Mouse (Mus musculus) activated CD4-positive, CD25-positive, alpha-beta regulatory T cell, adult 4 months (primary cell): ENCODE results near the gene Lrrd1. TPM values are rescaled to one million over a fixed set of nuclear protein-coding genes. Genes with fewer than 3 reads are reported as not detected.

Experiments used
- polyA plus RNA-seq, 2 experiments: library from polyadenylated mRNA; unstranded; fragments of 100-300 nt; shearing (Covaris generic); gene quantifications; one replicate each; pipeline ENCODE4 v1.2.1; 2017

Lrrd1 gene
- polyA plus RNA-seq, 2 experiments from 2014 or later, result 0.20 TPM; not detected in 1

Other genes starting within 250 kb of the Lrrd1 start
- 10 to 100 TPM; 13.3 to 13.9 TPM for gene Pex1, start 249.1 kb upstream of the Lrrd1 start, polyA plus RNA-seq
- 10 to 100 TPM; 22.0 to 24.1 TPM for gene Rbm48, start 248.6 kb upstream of the Lrrd1 start, polyA plus RNA-seq
- gene Tmbim7, start 194.0 kb upstream of the Lrrd1 start, polyA plus RNA-seq, result under 1 TPM in 1 of 2 experiments, not detected in 1; 0.34 TPM
- gene Gatad1, start 188.0 kb upstream of the Lrrd1 start, polyA plus RNA-seq, result 10 to 100 TPM; 29.7 to 39.0 TPM
- 10 to 100 TPM; 13.8 to 22.9 TPM for gene Ankib1, start 42.2 kb upstream of the Lrrd1 start, polyA plus RNA-seq
- gene Krit1, start 42.0 kb upstream of the Lrrd1 start, polyA plus RNA-seq, result 100 to 1,000 TPM in 1 of 2 experiments, 10 to 100 TPM in 1; 91.1 to 118 TPM
- 10 to 100 TPM; 24.3 to 27.5 TPM for gene Mterf1a, start 48.8 kb downstream of the Lrrd1 start, polyA plus RNA-seq
- gene Akap9, start 82.9 kb downstream of the Lrrd1 start, polyA plus RNA-seq, result 100 to 1,000 TPM; 116 to 142 TPM